Mouse (Mus musculus): ENCODE data around the gene Veph1. TPM values are rescaled to one million over a fixed set of nuclear protein-coding genes. Genes with fewer than 3 reads are reported as not detected.
A peak's percentile ranks its signal among the peaks of the same experiment; 100 is the strongest.

The Veph1 gene
- polyA plus RNA-seq, 2 experiments, result 0.85 to 2.3 TPM

- ATAC-seq (ENCODE audit: low FRiP score, low read depth), result no peak
- no peak for TF ChIP-seq POLR2A (IDR thresholded peaks at IDR 0.05; ENCODE audit: borderline replicate concordance, extremely low read depth, insufficient read depth, insufficient read length)
- peak; percentile 84 for DNase-seq (ENCODE audit: low spot score)
These were observed 292.3 kb downstream of the Veph1 start for GRCm38 (mm10) chr3:66004220-66004951.

More at GRCm38 (mm10) chr3:66004220-66004951, 292.3 kb downstream of the Veph1 start:
- Histone ChIP-seq H3K9ac (ENCODE audit: low read depth, low read length, severe bottlenecking) (no peak overlapping the region), H3K27ac (replicated peaks; ENCODE audit: low read depth, low read length) (no peak overlapping the region), H3K4me3 (replicated peaks; ENCODE audit: low read length) (no peak overlapping the region), H3K4me2 (replicated peaks; ENCODE audit: low read depth, low read length, severe bottlenecking) (no peak overlapping the region), H3K27me3 (ENCODE audit: control insufficient read depth, insufficient read depth, low read length) (no peaks in the 10 kb centered on the region), H3K36me3 (ENCODE audit: control insufficient read depth, insufficient read depth, low read length) (no peaks in the 10 kb centered on the region), H3K9me3 (ENCODE audit: control insufficient read depth, low read length) (no peaks in the 10 kb centered on the region), H3K4me1 (ENCODE audit: control insufficient read depth, insufficient read depth, low read length) (0 out of 2 replicates have a peak, but pooled peaks cover 4% of the 10 kb centered on the region)
- WGBS, result 69% methylated on average over 7 of the region's 7 CpGs

Other genes with a start within 250 kb of the Veph1 start
- 44.8 and 46.2 TPM in 2 replicates for gene Ptx3, start 76.9 kb downstream of the Veph1 start, polyA plus RNA-seq (2012; rRNA removed)
- gene Ptx3, start 76.9 kb downstream of the Veph1 start, polyA plus RNA-seq (2014; fragmentation: Nextera tagmentation; extraction: Ambion mirVana), result 41.5 and 50.4 TPM in 2 replicates

Measured in limb, embryonic 14.5 days (tissue).